Mouse (Mus musculus) MEL (cell line): ENCODE results near the gene Ly6g5b.

Source experiments
- CTCF ChIP-seq, 3 experiments: IDR thresholded peaks in 2 of 3; conservative IDR thresholded peaks in 1 of 3; 2 replicates each; pipeline ENCODE4 v1.5.1; 2011 to 2012; ENCODE audit warnings: low read length in 3 of 3, low read depth in 2 of 3, mild to moderate bottlenecking in 2 of 3, improper control_type of control experiment in 1 of 3, inconsistent platforms in 1 of 3, mixed read lengths in 1 of 3, moderate library complexity in 1 of 3; ENCODE audit not compliant: control insufficient read depth in 1 of 3, insufficient read depth in 1 of 3, poor library complexity in 1 of 3, severe bottlenecking in 1 of 3
- E2F4 ChIP-seq: IDR thresholded peaks from 2 replicates; pipeline ENCODE4 v1.6.1; 2011; ENCODE audit warnings: low read depth, low read length, improper control_type of control experiment, borderline replicate concordance
- GATA1 ChIP-seq: IDR thresholded peaks from 2 replicates; pipeline ENCODE4 v1.6.1; 2011; ENCODE audit warnings: low read depth, low read length, improper control_type of control experiment
- KAT2A ChIP-seq: conservative IDR thresholded peaks from 2 replicates; pipeline ENCODE4 v1.6.1; 2012; ENCODE audit warnings: low read depth, low read length, improper control_type of control experiment, inconsistent platforms
- MAX ChIP-seq: IDR thresholded peaks from 2 replicates; pipeline ENCODE4 v1.6.1; 2011; ENCODE audit warnings: low read length, improper control_type of control experiment
- MAZ ChIP-seq: IDR thresholded peaks from 2 replicates; pipeline ENCODE4 v1.6.1; 2012; ENCODE audit warnings: low read depth, mild to moderate bottlenecking, inconsistent platforms, low read length, improper control_type of control experiment
- NELFE ChIP-seq: IDR thresholded peaks from 2 replicates; pipeline ENCODE4 v1.6.1; 2011; ENCODE audit warnings: low read depth, low read length, improper control_type of control experiment
- POLR2A ChIP-seq, 2 experiments: IDR thresholded peaks; 2 replicates each; pipeline ENCODE4 v1.6.1; 2011 to 2012; ENCODE audit warnings: low read length in 2 of 2, mild to moderate bottlenecking in 2 of 2, control low read depth in 1 of 2, improper control_type of control experiment in 1 of 2, low read depth in 1 of 2, moderate library complexity in 1 of 2; ENCODE audit not compliant: control insufficient read depth in 1 of 2, insufficient read depth in 1 of 2, poor library complexity in 1 of 2
- TAL1 ChIP-seq: IDR thresholded peaks from 2 replicates; pipeline ENCODE4 v1.6.1; 2012; ENCODE audit warnings: mild to moderate bottlenecking, inconsistent platforms, low read length, moderate library complexity, mixed read lengths
- USF2 ChIP-seq, 2 experiments: IDR thresholded peaks; 2 replicates each; pipeline ENCODE4 v1.6.1; 2011 to 2012; ENCODE audit warnings: improper control_type of control experiment in 2 of 2, low read length in 2 of 2, borderline replicate concordance in 1 of 2, inconsistent platforms in 1 of 2, low read depth in 1 of 2, mild to moderate bottlenecking in 1 of 2; ENCODE audit not compliant: insufficient read depth in 1 of 2
- ZMIZ1 ChIP-seq: IDR thresholded peaks from 2 replicates; pipeline ENCODE4 v1.6.1; 2012; ENCODE audit warnings: low read depth, mild to moderate bottlenecking, inconsistent platforms, low read length, improper control_type of control experiment, moderate library complexity

DNA sequence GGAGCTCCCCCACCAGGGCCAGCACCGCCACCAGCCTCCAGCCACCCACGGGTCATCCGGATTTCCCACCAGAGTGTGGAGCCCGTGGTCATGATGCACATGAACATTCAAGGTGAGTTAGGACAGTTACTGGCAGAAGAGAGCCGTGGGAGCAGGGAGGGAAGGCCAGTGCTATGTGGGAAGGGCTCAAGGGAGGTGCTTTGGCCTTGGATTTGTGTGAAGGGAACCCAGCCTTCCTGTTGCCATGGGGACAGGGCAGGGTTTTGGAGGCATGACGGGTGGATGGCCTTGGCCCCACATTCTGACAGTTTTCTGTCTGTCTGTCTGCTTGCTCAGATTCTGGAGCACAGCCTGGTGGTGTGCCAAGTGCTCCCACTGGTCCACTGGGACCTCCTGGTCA lies 26.7 kb upstream of the Ly6g5b start:
- TF ChIP-seq NELFE = no peak
- TF ChIP-seq POLR2A (IDR thresholded peaks at IDR 0.05; ENCODE audit: control insufficient read depth in 1 of 2, insufficient read depth in 1 of 2, low read depth in 1 of 2, low read length in 2 of 2, poor library complexity in 1 of 2) = no peak
- TF ChIP-seq CTCF (IDR thresholded peaks at IDR 0.05 in 2 of 3, conservative IDR thresholded peaks at IDR 0.05 in 1 of 3; ENCODE audit: control insufficient read depth in 1 of 3, insufficient read depth in 1 of 3, low read depth in 2 of 3, low read length in 3 of 3, poor library complexity in 1 of 3, severe bottlenecking in 1 of 3) = no peak
- no peak for TF ChIP-seq GATA1
- no peak for TF ChIP-seq MAX
- no peak for TF ChIP-seq TAL1
- TF ChIP-seq KAT2A = no peak
- no peak for TF ChIP-seq ZMIZ1
- no peak for TF ChIP-seq MAZ
- no peak for TF ChIP-seq USF2 (IDR thresholded peaks at IDR 0.05; ENCODE audit: borderline replicate concordance in 1 of 2, insufficient read depth in 1 of 2, low read depth in 1 of 2, low read length in 2 of 2)
- TF ChIP-seq E2F4 = no peak
